Comparison of ENCODE assay signal across 8 mouse cellular contexts in the genomic region with DNA sequence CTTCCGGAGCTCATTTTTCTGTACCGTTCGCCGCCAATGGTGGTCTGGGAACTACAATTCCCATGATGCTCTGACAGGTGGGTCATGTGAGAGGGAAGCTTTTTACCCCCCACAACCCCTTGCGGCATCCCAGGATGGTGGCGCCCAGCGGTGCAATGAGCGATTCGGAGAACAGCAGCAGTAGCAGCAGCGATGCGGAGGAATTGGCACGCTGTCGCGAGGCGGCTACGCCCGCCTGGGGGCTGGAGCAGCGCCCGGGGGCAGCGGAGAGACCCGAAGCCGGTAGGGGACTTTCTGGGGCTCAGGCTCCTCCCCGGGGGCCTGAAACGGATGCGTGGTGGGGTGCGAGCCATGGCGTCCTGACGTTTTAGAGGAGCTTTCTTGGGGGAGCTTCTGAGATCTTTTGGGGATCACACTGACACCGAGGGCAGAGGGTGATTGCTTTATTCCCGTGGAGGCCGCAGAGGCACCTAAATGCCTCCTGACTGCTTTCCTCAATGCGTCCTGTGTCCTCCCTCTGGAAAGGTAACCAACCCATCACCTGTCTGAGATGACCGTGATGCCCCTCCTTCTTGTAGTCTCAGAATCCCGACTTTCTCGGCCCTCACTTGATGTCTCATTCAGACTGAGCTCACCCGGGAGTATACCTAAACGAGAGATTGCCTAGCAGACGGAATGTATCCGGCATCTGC. TPM values are rescaled to one million over a fixed set of nuclear protein-coding genes. Genes with fewer than 3 reads are reported as not detected.
DNase-seq lines count a peak whose midpoint lies in the region; ATAC-seq and TF ChIP-seq lines count a peak whose summit lies in the region.

A gene (plus strand): TSS at position 85 of the 692 bp plus-strand sequence.

- H3K27me3 ChIP-seq in hindbrain, postnatal 0 days (ENCODE audit: insufficient read depth, low read length): no peaks in the 10 kb centered on the region

- peak within 1 kb of the TSS; percentile 92 for H3K9ac ChIP-seq in hindbrain, postnatal 0 days (replicated peaks; ENCODE audit: low read length)

- WGBS in hindbrain, postnatal 0 days: 1% methylated on average over 39 of the region's 39 CpGs

- intact Hi-C loops in gastrocnemius, adult 2 months (cut with DNase I): no loop called here
- intact Hi-C loops in left cerebral cortex, adult 2 months (cut with DNase I): no loop called here

- peaks cover 5% of the 10 kb centered on the region for H3K4me1 ChIP-seq in hindbrain, postnatal 0 days (ENCODE audit: insufficient read depth, low read length)

- peak within 1 kb of the TSS; percentile 73 for H3K4me2 ChIP-seq in hindbrain, postnatal 0 days (ENCODE audit: low read depth, low read length)

- peak within 1 kb of the TSS; percentile 91 for H3K27ac ChIP-seq in gastrocnemius, adult 2 months
- H3K27ac ChIP-seq in hindbrain, postnatal 0 days: peak within 1 kb of the TSS; percentile 93
- H3K27ac ChIP-seq in left cerebral cortex, adult 2 months: peak within 1 kb of the TSS; percentile 95

- peak; percentile 99 for ATAC-seq in activated CD4-positive, CD25-positive, alpha-beta regulatory T cell, adult 4 months
- ATAC-seq in common myeloid progenitor, adult 5-6 weeks (replicated peaks; ENCODE audit: low read depth, poor library complexity, severe bottlenecking): peak; percentile 100
- peak; percentile 94 for ATAC-seq in hindbrain, postnatal 0 days
- ATAC-seq in megakaryocyte, adult 5-6 weeks (ENCODE audit: poor library complexity, severe bottlenecking): peak; percentile 100

- peak; percentile 12; the same call in 1 of the 2 replicates for TF ChIP-seq CTCF in gastrocnemius, adult 2 months (IDR thresholded peaks at IDR 0.05)
- peak; percentile 55 for TF ChIP-seq CTCF in hindbrain, postnatal 0 days (IDR thresholded peaks at IDR 0.05; ENCODE audit: low read depth)
- TF ChIP-seq CTCF in left cerebral cortex, adult 2 months (IDR thresholded peaks at IDR 0.05): peak; percentile 24

- H3K36me3 ChIP-seq in hindbrain, postnatal 0 days (ENCODE audit: insufficient read depth, low read length): peaks cover 15% of the 10 kb centered on the region; the same call in 1 of the 2 replicates

- no peaks in the 10 kb centered on the region for H3K9me3 ChIP-seq in hindbrain, postnatal 0 days (ENCODE audit: low read length)

- H3K4me3 ChIP-seq in gastrocnemius, adult 2 months: peak within 1 kb of the TSS; percentile 80
- H3K4me3 ChIP-seq in hindbrain, postnatal 0 days (ENCODE audit: low read length): peak within 1 kb of the TSS; percentile 92
- peak within 1 kb of the TSS; percentile 98 for H3K4me3 ChIP-seq in left cerebral cortex, adult 2 months

- peak; percentile 87 for DNase-seq in gastrocnemius, adult 2 months
- peak; percentile 96 for DNase-seq in hindbrain, postnatal 0 days (ENCODE audit: low spot score)
- DNase-seq in left cerebral cortex, adult 2 months (ENCODE audit: extremely low spot score in 1 of 2, low spot score in 2 of 2): peak; percentile 82 to 84
- DNase-seq in right cerebral cortex, adult 2 months (ENCODE audit: low spot score in 2 of 2): peak; percentile 88
- DNase-seq in urinary bladder, postnatal 36 days (ENCODE audit: low spot score in 2 of 2): peak; percentile 70 to 77

RNA-seq across cellular contexts. Expression of the gene that starts here (rescaled TPM):
- 10 to 100 TPM; 38.4 to 39.0 TPM for polyA plus RNA-seq in activated CD4-positive, CD25-positive, alpha-beta regulatory T cell, adult 4 months (2017; shearing (Covaris generic))
- 17.3 and 18.3 TPM in 2 replicates for total RNA-seq in common myeloid progenitor, adult 5-6 weeks (2017)
- total RNA-seq in gastrocnemius, adult 2 months (2021): 10 to 100 TPM; 24.7 to 26.6 TPM
- total RNA-seq in hindbrain, postnatal 0 days (2014; rRNA removed): 51.5 and 53.0 TPM in 2 replicates
- 178 and 204 TPM in 2 replicates for polyA plus RNA-seq in hindbrain, postnatal 0 days (2015; fragmentation: Nextera tagmentation; extraction: Ambion mirVana)
- 100 to 1,000 TPM; 214 to 229 TPM for total RNA-seq in left cerebral cortex, adult 2 months (2021)
- total RNA-seq in megakaryocyte, adult 5-6 weeks (2015): 6.3 and 10.3 TPM in 2 replicates
- 7.3 and 8.1 TPM in 2 replicates for total RNA-seq in megakaryocyte, adult 5-6 weeks (2017)

Comparison
In these comparisons a context has a peak if more than half of its experiments do, and no peak if none do; other contexts are left out.
1. Peak in every context shown above with its lines: DNase-seq, ATAC-seq, H3K4me3 ChIP-seq and H3K27ac ChIP-seq.